Mouse (Mus musculus): Measurements from ENCODE around the gene Furin. TPM values are rescaled to one million over a fixed set of nuclear protein-coding genes. Genes with fewer than 3 reads are reported as not detected.

Furin gene
- total and polyA plus RNA-seq, 2 experiments from 2014 or later: 6.6 to 25.9 TPM

GRCm38 (mm10) chr7:80358039-80358438, 47.2 kb downstream of the Furin start:
- TF ChIP-seq CTCF (IDR thresholded peaks at IDR 0.05; ENCODE audit: low read depth): no peak
- DNase-seq (ENCODE audit: low spot score): no peak
- WGBS: 37% methylated on average over 4 of the region's 4 CpGs
- Histone ChIP-seq H3K27me3 (ENCODE audit: insufficient read depth, low read length) (no peaks in the 10 kb centered on the region), H3K36me3 (ENCODE audit: insufficient read depth, low read length) (peaks cover 52% of the 10 kb centered on the region), H3K9me3 (ENCODE audit: low read length) (no peaks in the 10 kb centered on the region), H3K4me2 (ENCODE audit: low read depth, low read length) (no peak overlapping the region), H3K4me1 (ENCODE audit: insufficient read depth, low read length) (no peaks in the 10 kb centered on the region), H3K9ac (replicated peaks; ENCODE audit: low read length) (no peak overlapping the region), H3K4me3 (ENCODE audit: low read length) (no peak overlapping the region), H3K27ac (no peak overlapping the region)
- ATAC-seq: no peak

GRCm38 (mm10) chr7:80357156-80357555, 48.1 kb downstream of the Furin start:
- ATAC-seq (peak; percentile 87), DNase-seq (ENCODE audit: low spot score) (peak; percentile 68)
- peaks cover 53% of the 10 kb centered on the region for H3K36me3 ChIP-seq (ENCODE audit: insufficient read depth, low read length)
- no peak overlapping the region for H3K4me2 ChIP-seq (ENCODE audit: low read depth, low read length)
- no peak overlapping the region for H3K9ac ChIP-seq (replicated peaks; ENCODE audit: low read length)
- 24% methylated on average over 8 of the region's 8 CpGs for WGBS
- no peak overlapping the region for H3K4me3 ChIP-seq (ENCODE audit: low read length)
- no peaks in the 10 kb centered on the region for H3K27me3 ChIP-seq (ENCODE audit: insufficient read depth, low read length)
- H3K27ac ChIP-seq: peak overlapping the region; percentile 49; the same call in 1 of the 2 replicates
- no peaks in the 10 kb centered on the region for H3K9me3 ChIP-seq (ENCODE audit: low read length)
- no peaks in the 10 kb centered on the region for H3K4me1 ChIP-seq (ENCODE audit: insufficient read depth, low read length)
- TF ChIP-seq CTCF (IDR thresholded peaks at IDR 0.05; ENCODE audit: low read depth): peak; percentile 17; the same call in 1 of the 2 replicates

- Histone ChIP-seq H3K4me3 (ENCODE audit: low read length) (no peak overlapping the region), H3K36me3 (ENCODE audit: insufficient read depth, low read length) (peaks cover 56% of the 10 kb centered on the region), H3K27ac (no peak overlapping the region; the same call in 1 of the 2 replicates), H3K4me1 (ENCODE audit: insufficient read depth, low read length) (no peaks in the 10 kb centered on the region), H3K9ac (replicated peaks; ENCODE audit: low read length) (no peak overlapping the region), H3K4me2 (ENCODE audit: low read depth, low read length) (no peak overlapping the region), H3K27me3 (ENCODE audit: insufficient read depth, low read length) (no peaks in the 10 kb centered on the region), H3K9me3 (ENCODE audit: low read length) (no peaks in the 10 kb centered on the region)
- ATAC-seq (no peak), DNase-seq (ENCODE audit: low spot score) (no peak)
- WGBS: 87% methylated on average over 13 of the region's 13 CpGs
- no peak for TF ChIP-seq CTCF (IDR thresholded peaks at IDR 0.05; ENCODE audit: low read depth)
Measured at GRCm38 (mm10) chr7:80356351-80356750, 48.9 kb downstream of the Furin start.

- Histone ChIP-seq H3K4me2 (ENCODE audit: low read depth, low read length) (no peak overlapping the region), H3K27ac (no peak overlapping the region), H3K9ac (replicated peaks; ENCODE audit: low read length) (no peak overlapping the region), H3K36me3 (ENCODE audit: insufficient read depth, low read length) (peaks cover 42% of the 10 kb centered on the region), H3K4me1 (ENCODE audit: insufficient read depth, low read length) (no peaks in the 10 kb centered on the region), H3K27me3 (ENCODE audit: insufficient read depth, low read length) (no peaks in the 10 kb centered on the region), H3K9me3 (ENCODE audit: low read length) (no peaks in the 10 kb centered on the region), H3K4me3 (ENCODE audit: low read length) (no peak overlapping the region)
- TF ChIP-seq CTCF (IDR thresholded peaks at IDR 0.05; ENCODE audit: low read depth): no peak
- no peak for ATAC-seq
- WGBS: 94% methylated on average over 8 of the region's 8 CpGs
- no peak for DNase-seq (ENCODE audit: low spot score)
Measured at GRCm38 (mm10) chr7:80352920-80353319, 52.3 kb downstream of the Furin start.

GRCm38 (mm10) chr7:80350808-80351207, 54.4 kb downstream of the Furin start:
- no peak for TF ChIP-seq CTCF (IDR thresholded peaks at IDR 0.05; ENCODE audit: low read depth)
- Histone ChIP-seq H3K9me3 (ENCODE audit: low read length) (no peaks in the 10 kb centered on the region), H3K4me1 (ENCODE audit: insufficient read depth, low read length) (no peaks in the 10 kb centered on the region), H3K27ac (no peak overlapping the region), H3K4me3 (ENCODE audit: low read length) (no peak overlapping the region), H3K36me3 (ENCODE audit: insufficient read depth, low read length) (peaks cover 30% of the 10 kb centered on the region; the same call in 1 of the 2 replicates), H3K4me2 (ENCODE audit: low read depth, low read length) (no peak overlapping the region), H3K27me3 (ENCODE audit: insufficient read depth, low read length) (no peaks in the 10 kb centered on the region), H3K9ac (replicated peaks; ENCODE audit: low read length) (no peak overlapping the region)
- 81% methylated on average over 2 of the region's 2 CpGs for WGBS
- ATAC-seq (no peak), DNase-seq (ENCODE audit: low spot score) (no peak)

GRCm38 (mm10) chr7:80347670-80348586, 57.3 kb downstream of the Furin start:
- no peak overlapping the region for H3K9ac ChIP-seq (replicated peaks; ENCODE audit: low read length)
- peaks cover 19% of the 10 kb centered on the region; the same call in 1 of the 2 replicates for H3K36me3 ChIP-seq (ENCODE audit: insufficient read depth, low read length)
- H3K4me1 ChIP-seq (ENCODE audit: insufficient read depth, low read length): peaks cover 6% of the 10 kb centered on the region; the same call in 1 of the 2 replicates
- no peak for TF ChIP-seq CTCF (IDR thresholded peaks at IDR 0.05; ENCODE audit: low read depth)
- WGBS: 60% methylated on average over 13 of the region's 13 CpGs
- no peak overlapping the region for H3K4me2 ChIP-seq (ENCODE audit: low read depth, low read length)
- H3K9me3 ChIP-seq (ENCODE audit: low read length): no peaks in the 10 kb centered on the region
- ATAC-seq (no peak), DNase-seq (ENCODE audit: low spot score) (no peak)
- no peaks in the 10 kb centered on the region for H3K27me3 ChIP-seq (ENCODE audit: insufficient read depth, low read length)
- H3K27ac ChIP-seq: peak overlapping the region; percentile 41; the same call in 1 of the 2 replicates
- H3K4me3 ChIP-seq (ENCODE audit: low read length): no peak overlapping the region

GRCm38 (mm10) chr7:80346830-80347229, 58.4 kb downstream of the Furin start:
- no peak for TF ChIP-seq CTCF (IDR thresholded peaks at IDR 0.05; ENCODE audit: low read depth)
- WGBS: 79% methylated on average over 5 of the region's 5 CpGs
- no peaks in the 10 kb centered on the region for H3K27me3 ChIP-seq (ENCODE audit: insufficient read depth, low read length)
- H3K4me3 ChIP-seq (ENCODE audit: low read length): no peak overlapping the region
- peaks cover 15% of the 10 kb centered on the region; the same call in 1 of the 2 replicates for H3K36me3 ChIP-seq (ENCODE audit: insufficient read depth, low read length)
- no peak overlapping the region for H3K4me2 ChIP-seq (ENCODE audit: low read depth, low read length)
- H3K9ac ChIP-seq (replicated peaks; ENCODE audit: low read length): no peak overlapping the region
- H3K9me3 ChIP-seq (ENCODE audit: low read length): no peaks in the 10 kb centered on the region
- peaks cover 6% of the 10 kb centered on the region; the same call in 1 of the 2 replicates for H3K4me1 ChIP-seq (ENCODE audit: insufficient read depth, low read length)
- no peak for ATAC-seq
- no peak overlapping the region for H3K27ac ChIP-seq
- no peak for DNase-seq (ENCODE audit: low spot score)

All from hindbrain, postnatal 0 days (tissue).